Mouse (Mus musculus) spleen, adult 2 months (tissue): ENCODE data around the gene Vps13d. TPM values are rescaled to one million over a fixed set of nuclear protein-coding genes. Genes with fewer than 3 reads are reported as not detected.

Experiments used
- DNase-seq, 2 experiments: peaks; one replicate each; pipeline versions ENCODE4 v3.0.0 to v3.0.0-alpha.2; 2012 to 2021; ENCODE audit warnings: low spot score in 2 of 2, low read depth in 1 of 2
- H3K27ac ChIP-seq: fragments of 200-500 bp; 2 replicates; pipeline ENCODE4 v1.5.1; 2012; ENCODE audit warnings: low read length, inconsistent platforms; ENCODE audit not compliant: insufficient read depth
- H3K27me3 ChIP-seq: fragments of 200-500 bp; 2 replicates; pipeline ENCODE4 v1.6.1; 2012; ENCODE audit warnings: mild to moderate bottlenecking, moderate library complexity, low read length, inconsistent platforms; ENCODE audit not compliant: control insufficient read depth, insufficient read depth
- H3K36me3 ChIP-seq: fragments of 200-500 bp; 2 replicates; pipeline ENCODE4 v1.6.1; 2012; ENCODE audit warnings: mild to moderate bottlenecking, low read length, inconsistent platforms; ENCODE audit not compliant: control insufficient read depth, insufficient read depth
- H3K4me1 ChIP-seq: fragments of 200-500 bp; 2 replicates; pipeline ENCODE4 v1.6.1; 2011; ENCODE audit warnings: inconsistent platforms; ENCODE audit not compliant: control insufficient read depth, insufficient read depth, insufficient read length
- H3K4me3 ChIP-seq: fragments of 200-500 bp; 2 replicates; pipeline ENCODE4 v1.5.1; 2011; ENCODE audit warnings: mild to moderate bottlenecking, inconsistent platforms; ENCODE audit not compliant: insufficient read depth, insufficient read length; ENCODE audit errors: extremely low read depth
- CTCF ChIP-seq: fragments of 200-500 bp; IDR thresholded peaks from 2 replicates; pipeline ENCODE4 v1.5.1; 2011; ENCODE audit warnings: mild to moderate bottlenecking, inconsistent platforms; ENCODE audit not compliant: insufficient read depth, insufficient read length, insufficient replicate concordance; ENCODE audit errors: extremely low read depth
- POLR2A ChIP-seq: fragments of 200-500 bp; IDR thresholded peaks from 2 replicates; pipeline ENCODE4 v1.6.1; 2011; ENCODE audit warnings: low read depth, low read length, inconsistent platforms
- WGBS: fragments of 180-500 bp; shearing (Covaris S2); methylation state at CpG from one replicate; pipeline ENCODE4 v1.1.7; 2018; 5-methylcytosine and 5-hydroxymethylcytosine counted together
- polyA plus RNA-seq: library from polyadenylated mRNA; depleted of rRNA; stranded (reverse); fragments of >200 nt; gene quantifications from 2 replicates; pipeline ENCODE4 v1.2.3, GENCODE M21; 2012

The Vps13d gene
- polyA plus RNA-seq, 1 experiment: 12.1 TPM

GRCm38 (mm10) chr4:145051209-145051969 is 143.4 kb downstream of the Vps13d start:
- H3K27ac ChIP-seq: no peak overlapping the region
- TF ChIP-seq POLR2A: no peak
- no peak for TF ChIP-seq CTCF
- no peak overlapping the region for H3K4me3 ChIP-seq
- no peaks in the 10 kb centered on the region for H3K27me3 ChIP-seq
- peaks cover 8% of the 10 kb centered on the region for H3K36me3 ChIP-seq
- H3K4me1 ChIP-seq: no peaks in the 10 kb centered on the region
- DNase-seq: no peak
- WGBS: 96% methylated on average over 4 of the region's 4 CpGs

- no peaks in the 10 kb centered on the region for H3K27me3 ChIP-seq
- no peak for DNase-seq
- no peak overlapping the region for H3K27ac ChIP-seq
- H3K4me1 ChIP-seq: peaks cover 3% of the 10 kb centered on the region; the same call in 1 of the 2 replicates
- H3K4me3 ChIP-seq: no peak overlapping the region
- TF ChIP-seq CTCF: no peak
- no peak for TF ChIP-seq POLR2A
- WGBS: 82% methylated on average over 8 of the region's 8 CpGs
- H3K36me3 ChIP-seq: peaks cover 6% of the 10 kb centered on the region
These were observed 144.1 kb downstream of the Vps13d start for GRCm38 (mm10) chr4:145050518-145051208.

- DNase-seq: no peak
- peaks cover 7% of the 10 kb centered on the region; the same call in 1 of the 2 replicates for H3K36me3 ChIP-seq
- WGBS: 89% methylated on average over 5 of the region's 5 CpGs
- H3K4me1 ChIP-seq: peaks cover 6% of the 10 kb centered on the region; the same call in 1 of the 2 replicates
- no peak overlapping the region for H3K27ac ChIP-seq
- H3K27me3 ChIP-seq: no peaks in the 10 kb centered on the region
- no peak for TF ChIP-seq CTCF
- H3K4me3 ChIP-seq: no peak overlapping the region
These were observed 146.8 kb downstream of the Vps13d start for GRCm38 (mm10) chr4:145047964-145048363.

GRCm38 (mm10) chr4:145046032-145046401 is 148.8 kb downstream of the Vps13d start:
- peaks cover 11% of the 10 kb centered on the region; the same call in 1 of the 2 replicates for H3K36me3 ChIP-seq
- H3K4me3 ChIP-seq: no peak overlapping the region
- 59% methylated on average over 5 of the region's 8 CpGs for WGBS

GRCm38 (mm10) chr4:145045312-145046031 is 149.3 kb downstream of the Vps13d start:
- Histone ChIP-seq H3K4me3 (no peak overlapping the region), H3K36me3 (peaks cover 11% of the 10 kb centered on the region; the same call in 1 of the 2 replicates), H3K27ac (peak overlapping the region; percentile 22), H3K4me1 (peaks cover 6% of the 10 kb centered on the region; the same call in 1 of the 2 replicates), H3K27me3 (no peaks in the 10 kb centered on the region)
- 20% methylated on average over 5 of the region's 5 CpGs for WGBS
- peak; percentile 24 to 61 for DNase-seq
- TF ChIP-seq CTCF (no peak), POLR2A (no peak)

More at GRCm38 (mm10) chr4:145046032-145046401, 148.8 kb downstream of the Vps13d start:
- peak in 1 of 2 experiments; percentile 7 for DNase-seq
- TF ChIP-seq CTCF (no peak), POLR2A (no peak)
- no peaks in the 10 kb centered on the region for H3K27me3 ChIP-seq
- H3K4me1 ChIP-seq: peaks cover 6% of the 10 kb centered on the region; the same call in 1 of the 2 replicates
- H3K27ac ChIP-seq: peak overlapping the region; percentile 12; the same call in 1 of the 2 replicates

GRCm38 (mm10) chr4:145041223-145041870 is 153.5 kb downstream of the Vps13d start:
- H3K36me3 ChIP-seq: peaks cover 12% of the 10 kb centered on the region; the same call in 1 of the 2 replicates
- no peak for DNase-seq
- no peak for TF ChIP-seq CTCF
- TF ChIP-seq POLR2A: no peak
- H3K4me1 ChIP-seq: peaks cover 8% of the 10 kb centered on the region
- no peak overlapping the region for H3K27ac ChIP-seq
- 92% methylated on average over 6 of the region's 6 CpGs for WGBS
- no peak overlapping the region for H3K4me3 ChIP-seq
- no peaks in the 10 kb centered on the region for H3K27me3 ChIP-seq
